Mouse (Mus musculus): ENCODE data around the gene Zc3h7b. TPM values are rescaled to one million over a fixed set of nuclear protein-coding genes. Genes with fewer than 3 reads are reported as not detected.
A peak's percentile ranks its signal among the peaks of the same experiment; 100 is the strongest.

The Zc3h7b gene
- polyA plus RNA-seq, 1 experiment from 2014 or later, result 50.3 TPM

DNA sequence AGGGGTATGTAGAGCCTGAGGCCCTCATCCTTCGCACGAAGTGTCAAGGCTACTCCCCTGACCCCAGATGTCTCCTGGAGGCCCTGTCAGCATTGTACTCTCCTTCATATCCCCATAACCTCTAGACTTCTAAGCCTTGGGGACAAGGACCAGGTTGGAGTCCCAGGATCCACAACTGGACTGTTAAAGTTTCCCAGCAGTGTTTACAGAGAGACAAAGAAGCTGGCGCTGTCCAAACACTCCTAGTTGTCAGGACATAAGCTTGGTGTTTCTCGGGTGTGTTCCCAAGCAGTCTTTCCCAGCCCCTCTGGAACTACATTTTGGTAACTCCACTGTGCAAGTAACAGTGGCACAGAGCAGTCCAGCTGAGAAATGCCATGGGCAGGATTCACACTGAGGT is 88.6 kb downstream of the Zc3h7b start:
- Histone ChIP-seq H3K4me1 (peaks cover 44% of the 10 kb centered on the region), H3K36me3 (replicated peaks) (no peaks in the 10 kb centered on the region), H3K27ac (replicated peaks) (no peak overlapping the region), H3K4me3 (no peak overlapping the region), H3K9me3 (no peaks in the 10 kb centered on the region), H3K27me3 (replicated peaks; ENCODE audit: low read depth, poor library complexity, severe bottlenecking) (peaks cover 26% of the 10 kb centered on the region)
- WGBS, result 76% methylated on average over 4 of the region's 4 CpGs
- no peak for DNase-seq (ENCODE audit: low spot score)

DNA sequence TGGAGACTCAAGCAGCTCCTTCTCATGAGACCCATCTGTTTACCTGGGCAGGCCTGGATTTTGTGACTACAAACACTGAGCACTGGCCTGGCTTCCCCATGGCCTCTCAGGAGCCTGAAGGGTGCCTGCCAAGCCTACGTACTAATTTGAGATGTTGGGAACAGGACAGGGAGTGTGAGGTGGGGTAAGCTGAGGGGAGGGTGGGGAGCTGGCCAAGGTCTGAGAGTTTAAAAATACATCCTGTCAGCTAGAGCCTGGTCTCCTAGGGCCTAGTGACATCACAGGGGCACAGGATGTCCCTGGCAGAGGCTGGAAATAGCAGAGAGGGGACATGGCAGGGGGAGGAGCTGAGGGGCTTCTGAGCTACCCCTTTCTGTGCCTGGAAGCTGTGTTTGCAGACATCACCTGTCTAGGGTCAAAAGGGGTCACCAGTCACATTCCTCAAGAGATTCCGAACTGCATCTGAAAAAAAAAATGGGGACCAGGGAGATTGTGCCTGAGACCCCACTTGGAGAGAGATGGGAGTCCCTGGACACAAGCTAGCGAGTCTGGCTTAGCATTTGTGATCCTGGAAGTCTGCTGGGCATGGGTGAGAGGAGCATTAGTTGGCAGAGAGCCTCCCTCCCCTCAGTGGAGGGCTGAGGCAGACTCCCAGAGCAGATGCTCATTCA is 89.4 kb downstream of the Zc3h7b start:
- peaks cover 51% of the 10 kb centered on the region for H3K4me1 ChIP-seq
- H3K9me3 ChIP-seq, result no peaks in the 10 kb centered on the region
- H3K27ac ChIP-seq (replicated peaks), result 0 out of 2 replicates have a peak overlapping the region, but pooled peaks have one; percentile 0
- H3K4me3 ChIP-seq, result no peak overlapping the region
- no peak for DNase-seq (ENCODE audit: low spot score)
- H3K27me3 ChIP-seq (replicated peaks; ENCODE audit: low read depth, poor library complexity, severe bottlenecking), result peaks cover 26% of the 10 kb centered on the region
- WGBS, result 48% methylated on average over 3 of the region's 3 CpGs
- no peaks in the 10 kb centered on the region for H3K36me3 ChIP-seq (replicated peaks)

DNA sequence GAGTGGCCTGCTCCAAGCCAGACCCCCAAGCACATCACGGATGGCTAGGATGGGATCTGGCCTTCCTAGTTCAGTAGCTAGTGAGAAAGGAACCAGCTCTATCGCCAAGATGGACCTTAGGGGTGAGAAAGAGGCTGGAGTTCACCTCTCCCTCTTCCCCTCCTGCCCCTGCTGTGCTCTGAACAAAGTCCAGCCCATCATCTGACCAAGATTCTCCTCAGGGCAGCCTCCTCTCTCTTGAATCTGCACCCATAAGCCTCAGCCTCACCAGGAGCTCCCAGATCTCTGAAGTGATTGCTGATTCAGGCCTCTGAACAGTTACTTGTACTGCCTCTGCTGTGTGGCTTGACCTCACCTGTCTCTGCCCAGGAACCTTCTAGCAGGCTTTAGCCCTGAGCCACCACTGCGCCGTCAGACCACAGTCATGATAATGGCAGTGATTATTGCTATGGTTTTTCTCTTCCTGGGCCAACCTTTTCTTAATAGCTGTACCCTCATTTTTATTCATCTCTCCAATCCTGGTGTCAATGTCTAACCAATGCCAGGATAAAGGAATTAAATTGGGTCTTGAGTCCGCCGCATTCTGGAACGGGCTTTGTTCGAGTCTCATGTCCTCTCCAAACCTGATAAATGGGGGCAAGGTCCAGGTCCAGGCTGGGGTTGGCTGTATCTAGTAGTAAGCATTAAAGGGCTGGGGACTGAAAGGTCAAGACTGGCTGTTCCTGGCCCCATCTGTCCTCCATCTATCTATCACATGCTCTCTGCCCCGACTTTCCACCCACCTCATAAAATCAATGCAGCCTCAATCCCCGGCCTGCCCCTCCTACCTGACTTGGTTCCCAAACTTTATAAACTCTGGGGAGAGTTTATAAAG is 90.4 kb downstream of the Zc3h7b start:
- no peaks in the 10 kb centered on the region for H3K36me3 ChIP-seq (replicated peaks)
- 73% methylated on average over 10 of the region's 10 CpGs for WGBS
- H3K4me1 ChIP-seq, result peaks cover 51% of the 10 kb centered on the region
- H3K4me3 ChIP-seq, result no peak overlapping the region
- no peaks in the 10 kb centered on the region for H3K9me3 ChIP-seq
- no peak overlapping the region for H3K27ac ChIP-seq (replicated peaks)
- DNase-seq (ENCODE audit: low spot score), result no peak
- H3K27me3 ChIP-seq (replicated peaks; ENCODE audit: low read depth, poor library complexity, severe bottlenecking), result peaks cover 26% of the 10 kb centered on the region

DNA sequence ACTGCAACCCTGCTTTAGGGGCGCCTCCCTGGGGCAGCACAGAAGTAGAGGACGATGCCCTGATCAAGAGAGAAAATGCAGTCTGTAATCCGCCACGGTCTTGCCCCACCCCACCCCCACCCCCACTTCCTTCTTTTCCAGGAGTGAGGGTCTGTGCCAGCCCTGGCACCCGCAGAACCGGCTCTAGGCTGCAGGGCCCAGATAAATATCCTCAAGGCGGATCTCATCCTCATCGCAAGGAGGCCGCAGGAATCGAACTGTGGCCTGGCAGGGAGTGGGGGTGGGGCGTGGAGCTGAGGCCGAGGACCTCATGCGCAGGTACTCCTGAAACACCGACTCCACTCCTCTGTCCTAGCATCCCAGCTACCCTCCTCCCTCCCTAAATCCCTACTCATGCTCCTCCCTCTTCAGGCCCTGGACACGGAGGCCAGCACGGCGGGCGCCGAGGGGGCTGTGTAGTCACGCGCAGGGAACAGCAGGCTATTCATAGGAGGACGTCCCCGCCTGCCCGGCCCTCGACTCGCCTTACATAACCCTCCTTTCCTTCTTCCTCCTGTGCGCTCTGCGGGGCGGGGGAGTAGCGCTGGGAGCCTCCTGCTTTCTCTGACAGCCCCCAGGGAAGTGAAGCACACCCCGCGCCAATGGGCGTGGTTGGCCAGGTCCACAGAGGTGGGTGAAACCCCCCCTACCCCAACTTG is 91.4 kb downstream of the Zc3h7b start:
- Histone ChIP-seq H3K4me1 (peaks cover 46% of the 10 kb centered on the region), H3K27ac (replicated peaks) (peak overlapping the region; percentile 82), H3K36me3 (replicated peaks) (no peaks in the 10 kb centered on the region), H3K9me3 (no peaks in the 10 kb centered on the region), H3K27me3 (replicated peaks; ENCODE audit: low read depth, poor library complexity, severe bottlenecking) (peaks cover 26% of the 10 kb centered on the region), H3K4me3 (peak overlapping the region; percentile 56)
- WGBS, result 1% methylated on average over 33 of the region's 33 CpGs
- peak; percentile 89 for DNase-seq (ENCODE audit: low spot score)

DNA sequence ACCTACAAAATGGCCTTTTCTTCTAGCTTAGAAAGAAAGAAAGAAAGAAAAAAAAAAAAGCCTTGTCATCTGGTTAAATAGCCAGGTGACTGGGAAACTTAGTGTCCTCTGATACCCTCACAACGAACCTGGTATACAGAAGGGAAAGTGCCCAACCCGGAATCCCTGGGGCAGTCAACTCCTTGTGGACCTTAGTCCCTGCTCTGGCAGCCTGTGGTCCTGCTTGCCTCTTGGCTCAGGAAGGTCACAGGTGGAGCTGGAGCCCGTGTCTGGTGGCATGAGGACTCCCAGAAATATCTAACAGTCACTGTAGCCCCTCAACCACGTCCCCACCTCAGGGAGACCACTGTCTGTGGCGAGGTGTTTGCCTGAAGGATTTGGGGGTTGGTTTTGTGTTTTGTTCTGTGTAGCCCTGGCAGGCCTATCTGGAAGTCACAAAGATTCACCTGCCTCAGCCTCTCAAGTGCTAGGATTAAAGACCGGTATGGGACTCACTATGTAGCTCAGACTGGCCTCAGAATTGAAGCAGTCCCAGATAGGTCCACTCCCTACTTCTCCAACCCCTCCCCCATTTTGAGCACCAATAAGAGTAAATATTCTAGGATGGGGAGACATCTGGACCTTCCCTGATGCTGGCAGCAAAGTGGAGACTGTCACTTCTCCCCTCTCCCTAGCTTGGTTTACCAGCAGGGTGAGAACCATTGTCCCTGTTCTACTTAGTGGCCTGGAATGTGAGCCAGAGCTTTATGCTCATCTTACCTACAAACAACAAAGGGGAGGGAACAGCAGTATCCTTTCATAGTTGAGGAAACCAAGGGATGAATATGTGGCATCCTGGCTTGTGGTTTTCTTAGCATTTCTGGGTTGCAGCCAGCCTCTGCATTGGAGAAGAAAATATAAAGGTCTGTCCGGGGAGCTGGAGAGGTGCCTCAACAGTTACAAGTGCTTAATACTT is 92.4 kb downstream of the Zc3h7b start:
- Histone ChIP-seq H3K27me3 (replicated peaks; ENCODE audit: low read depth, poor library complexity, severe bottlenecking) (peaks cover 26% of the 10 kb centered on the region), H3K9me3 (no peaks in the 10 kb centered on the region), H3K27ac (replicated peaks) (no peak overlapping the region), H3K36me3 (replicated peaks) (no peaks in the 10 kb centered on the region), H3K4me1 (peaks cover 42% of the 10 kb centered on the region), H3K4me3 (peak overlapping the region; percentile 56; the same call in 1 of the 2 replicates)
- 53% methylated on average over 7 of the region's 7 CpGs for WGBS
- no peak for DNase-seq (ENCODE audit: low spot score)

DNA sequence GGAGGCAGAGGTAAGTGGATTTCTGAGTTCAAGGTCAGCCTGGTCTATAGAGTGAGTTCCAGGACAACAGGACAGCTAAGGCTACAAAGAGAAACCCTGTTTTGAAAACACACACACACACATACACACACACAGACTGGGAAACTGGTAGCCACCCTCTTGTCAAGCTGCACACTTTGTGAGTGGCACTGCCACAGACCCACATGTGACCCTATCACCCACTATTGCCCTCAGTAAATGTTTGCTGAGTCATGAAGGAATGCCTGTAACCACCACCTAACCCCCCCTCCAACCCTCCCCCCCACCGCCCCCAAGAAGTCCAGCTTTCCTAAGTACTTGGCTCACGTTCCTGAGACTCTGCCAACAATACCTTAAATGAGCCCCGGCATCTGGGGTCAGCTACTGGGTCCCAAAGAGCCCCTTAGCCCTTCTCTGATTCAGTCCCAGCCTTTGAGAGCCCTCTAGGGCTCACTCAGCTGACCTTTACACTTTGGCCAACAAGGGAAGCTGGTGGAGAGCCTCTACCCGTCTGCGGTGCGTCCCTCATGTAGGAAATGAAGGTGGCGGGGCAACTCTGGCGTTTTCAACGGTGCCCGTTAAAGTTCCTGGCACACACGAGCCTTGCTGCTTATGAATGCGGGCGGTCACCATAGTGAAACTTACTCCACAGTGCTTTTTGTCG is 93.8 kb downstream of the Zc3h7b start:
- Histone ChIP-seq H3K36me3 (replicated peaks) (no peaks in the 10 kb centered on the region), H3K27ac (replicated peaks) (no peak overlapping the region), H3K9me3 (no peaks in the 10 kb centered on the region), H3K27me3 (replicated peaks; ENCODE audit: low read depth, poor library complexity, severe bottlenecking) (peaks cover 26% of the 10 kb centered on the region), H3K4me1 (peaks cover 40% of the 10 kb centered on the region), H3K4me3 (no peak overlapping the region)
- DNase-seq (ENCODE audit: low spot score), result no peak
- 74% methylated on average over 14 of the region's 14 CpGs for WGBS

DNA sequence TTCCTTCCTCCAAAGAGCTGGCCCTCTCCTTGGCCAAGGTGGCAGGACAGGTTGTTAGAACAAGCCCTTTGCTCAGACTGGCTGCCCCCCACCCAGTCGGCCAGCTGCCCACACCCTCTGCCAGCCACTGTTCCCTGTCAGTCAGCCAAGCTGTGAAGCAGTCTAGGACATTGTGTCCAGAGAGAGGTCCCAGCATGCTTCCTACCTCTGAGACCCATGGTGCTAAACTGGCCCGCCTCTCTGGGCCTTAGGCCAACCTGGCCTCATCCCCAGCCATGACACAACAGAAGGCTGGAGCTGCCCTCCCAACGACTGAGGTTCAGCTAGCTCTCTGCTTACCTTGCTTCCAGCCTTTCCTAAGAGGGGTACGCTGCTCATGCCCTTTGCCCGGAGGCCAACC is 94.8 kb downstream of the Zc3h7b start:
- no peak overlapping the region for H3K4me3 ChIP-seq
- no peaks in the 10 kb centered on the region for H3K36me3 ChIP-seq (replicated peaks)
- DNase-seq (ENCODE audit: low spot score), result no peak
- peaks cover 21% of the 10 kb centered on the region for H3K27me3 ChIP-seq (replicated peaks; ENCODE audit: low read depth, poor library complexity, severe bottlenecking)
- H3K4me1 ChIP-seq, result peaks cover 32% of the 10 kb centered on the region
- no peak overlapping the region for H3K27ac ChIP-seq (replicated peaks)
- WGBS, result 69% methylated on average over 5 of the region's 5 CpGs
- no peaks in the 10 kb centered on the region for H3K9me3 ChIP-seq

DNA sequence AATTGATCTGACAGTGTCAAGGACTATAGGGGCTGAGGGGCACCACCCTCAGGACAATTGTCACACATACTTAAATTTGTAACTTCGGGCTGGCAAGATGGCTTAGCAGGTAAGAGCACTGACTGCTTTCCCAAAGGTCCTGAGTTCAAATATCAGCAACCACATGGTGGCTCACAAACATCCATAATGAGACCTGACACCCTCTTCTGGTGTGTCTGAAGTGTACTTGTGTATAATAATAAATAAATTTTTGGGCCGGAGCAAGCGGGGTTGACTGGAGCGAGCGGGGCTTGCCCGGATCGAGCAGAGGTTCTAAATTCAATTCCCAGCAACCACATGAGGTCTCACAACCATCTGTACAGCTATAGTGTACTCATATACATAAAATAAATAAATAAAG is 95.4 kb downstream of the Zc3h7b start:
- Histone ChIP-seq H3K27ac (replicated peaks) (no peak overlapping the region), H3K9me3 (no peaks in the 10 kb centered on the region), H3K4me1 (peaks cover 28% of the 10 kb centered on the region), H3K27me3 (replicated peaks; ENCODE audit: low read depth, poor library complexity, severe bottlenecking) (peaks cover 14% of the 10 kb centered on the region), H3K4me3 (no peak overlapping the region), H3K36me3 (replicated peaks) (no peaks in the 10 kb centered on the region)
- WGBS, result 94% methylated on average over 7 of the region's 7 CpGs
- no peak for DNase-seq (ENCODE audit: low spot score)

DNA sequence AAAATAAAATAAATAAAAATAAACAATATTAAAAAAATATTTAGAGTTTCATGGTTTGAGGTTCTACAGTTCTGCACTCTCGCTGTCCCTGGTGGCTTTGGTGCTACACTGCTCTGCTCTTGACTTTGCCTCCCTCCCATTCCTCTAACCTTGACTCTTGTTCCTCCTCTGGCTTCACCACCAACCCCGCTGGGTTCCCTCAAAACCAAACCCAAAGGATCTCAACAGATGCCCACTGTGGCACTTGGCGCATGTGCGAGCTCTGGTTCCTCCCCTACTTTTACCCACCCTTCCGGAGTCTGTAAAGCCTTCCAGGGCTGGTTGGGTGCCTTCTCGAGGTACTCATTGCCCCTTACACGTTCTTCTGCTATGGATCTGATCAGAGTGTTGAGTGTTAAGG is 97.4 kb downstream of the Zc3h7b start:
- Histone ChIP-seq H3K27ac (replicated peaks) (no peak overlapping the region), H3K9me3 (no peaks in the 10 kb centered on the region), H3K4me3 (no peak overlapping the region), H3K4me1 (peaks cover 11% of the 10 kb centered on the region; the same call in 1 of the 2 replicates), H3K27me3 (replicated peaks; ENCODE audit: low read depth, poor library complexity, severe bottlenecking) (peaks cover 5% of the 10 kb centered on the region; the same call in 1 of the 2 replicates), H3K36me3 (replicated peaks) (peaks cover 12% of the 10 kb centered on the region)
- DNase-seq (ENCODE audit: low spot score), result no peak
- WGBS, result 86% methylated on average over 7 of the region's 7 CpGs

DNA sequence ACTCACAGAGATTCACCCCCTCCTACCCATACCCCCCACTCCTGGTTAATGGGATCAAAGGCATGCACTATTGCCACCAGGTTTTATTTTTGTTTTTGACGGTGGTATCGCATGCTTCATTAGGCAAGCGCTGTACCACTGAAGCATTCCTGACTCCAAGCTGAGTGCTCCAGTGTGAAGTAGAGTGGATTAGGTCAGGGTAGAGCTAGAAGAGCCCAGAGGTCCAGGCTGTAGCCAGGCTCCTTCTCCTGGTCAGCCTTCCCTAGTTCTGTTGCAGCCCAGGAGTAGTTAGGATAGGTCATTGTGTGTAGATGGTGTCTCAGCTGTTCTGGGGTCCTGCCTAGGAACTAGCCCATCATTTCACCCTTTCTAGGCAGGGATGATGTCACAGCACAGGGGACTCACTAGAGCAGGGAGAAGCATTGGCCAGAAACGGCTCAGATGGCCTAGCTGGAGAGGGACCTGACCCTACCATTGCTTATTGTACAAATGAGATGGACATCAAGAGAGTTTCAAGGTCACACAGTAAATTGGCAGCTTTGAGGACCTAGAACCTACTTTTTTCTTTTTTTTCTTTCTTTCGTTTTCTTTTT is 100.3 kb downstream of the Zc3h7b start:
- Histone ChIP-seq H3K36me3 (replicated peaks) (peaks cover 37% of the 10 kb centered on the region), H3K4me1 (no peaks in the 10 kb centered on the region), H3K27ac (replicated peaks) (no peak overlapping the region), H3K27me3 (replicated peaks; ENCODE audit: low read depth, poor library complexity, severe bottlenecking) (no peaks in the 10 kb centered on the region), H3K9me3 (no peaks in the 10 kb centered on the region), H3K4me3 (no peak overlapping the region)
- 77% methylated on average over 5 of the region's 5 CpGs for WGBS
- no peak for DNase-seq (ENCODE audit: low spot score)

DNA sequence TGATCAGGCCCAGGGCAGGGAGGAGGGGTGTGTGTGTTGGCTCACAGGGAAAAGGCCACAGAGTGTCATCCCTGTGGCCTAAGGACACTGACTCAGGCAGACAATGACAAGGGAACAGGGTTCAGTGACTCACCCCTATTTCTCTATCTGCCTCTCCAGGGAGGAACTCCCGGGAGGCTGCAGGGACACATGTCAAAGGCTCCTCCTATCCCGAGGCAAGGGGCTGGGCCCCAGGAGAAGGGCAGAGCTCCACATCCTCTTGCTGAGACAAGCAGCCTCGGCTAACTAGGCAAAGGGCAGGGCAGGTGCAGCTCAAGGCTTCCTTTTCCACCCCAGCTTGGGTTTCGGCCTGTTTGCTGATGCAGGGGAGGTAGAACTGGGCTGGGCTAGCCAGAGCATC is 100.9 kb downstream of the Zc3h7b start:
- Histone ChIP-seq H3K36me3 (replicated peaks) (peaks cover 42% of the 10 kb centered on the region), H3K9me3 (no peaks in the 10 kb centered on the region), H3K4me1 (no peaks in the 10 kb centered on the region; the same call in 1 of the 2 replicates), H3K27me3 (replicated peaks; ENCODE audit: low read depth, poor library complexity, severe bottlenecking) (no peaks in the 10 kb centered on the region), H3K27ac (replicated peaks) (no peak overlapping the region), H3K4me3 (no peak overlapping the region)
- no peak for DNase-seq (ENCODE audit: low spot score)
- WGBS, result 33% methylated on average over 4 of the region's 4 CpGs
